Mouse (Mus musculus): ENCODE measurements around the gene Mss51. TPM values are rescaled to one million over a fixed set of nuclear protein-coding genes. Genes with fewer than 3 reads are reported as not detected.

The Mss51 gene
- polyA plus RNA-seq (2012; fragmentation: generic; extraction: Trizol), result under 1 TPM in 1 of 2 experiments, not detected in 1; 0.26 TPM

DNA sequence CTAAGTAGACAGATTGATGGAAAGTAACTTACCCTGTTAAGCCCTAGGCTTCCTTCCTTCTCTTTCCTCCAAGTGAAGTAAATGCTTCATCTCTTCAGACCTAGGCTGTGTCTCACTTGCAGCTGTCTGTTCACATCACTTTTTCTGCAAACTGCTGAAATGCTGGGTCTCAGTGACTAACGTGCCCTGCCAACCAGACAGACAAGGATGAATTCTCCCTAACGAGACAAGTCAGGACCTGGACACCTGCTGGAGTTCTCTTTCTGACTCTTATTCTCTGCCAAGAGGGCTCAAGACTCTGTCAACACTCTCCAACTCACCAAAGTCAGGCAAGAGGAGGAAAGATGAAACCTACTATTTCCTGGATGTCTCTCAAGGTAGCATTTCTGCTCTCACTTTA is at the start of gene Mss51:
Mss51 (minus strand) TSS at position 299 of the 400 bp plus-strand sequence.

DNA sequence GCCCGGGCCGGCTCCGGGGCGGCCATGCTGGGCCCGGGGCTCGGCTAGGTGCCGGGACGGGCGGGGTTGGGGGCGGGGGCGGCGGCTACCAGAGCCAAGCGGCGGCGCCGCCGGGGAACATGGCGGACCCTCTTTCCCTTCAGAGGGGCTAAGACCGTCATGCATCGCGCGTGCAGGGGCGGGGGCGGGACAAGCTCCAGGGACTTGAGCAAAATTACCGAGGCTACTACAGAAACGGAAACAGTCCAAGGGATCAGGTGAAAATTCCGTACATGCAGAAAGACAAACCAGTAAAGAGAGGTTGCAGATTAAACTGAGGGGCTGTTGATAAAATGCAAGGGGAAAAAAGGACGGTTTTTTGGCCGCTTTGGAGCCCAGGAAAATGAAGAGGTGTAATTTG is 49.7 kb upstream of the Mss51 start, which contains the start of gene Ppp3cb:
Ppp3cb (minus strand) TSS at position 159 of the 400 bp plus-strand sequence.

DNA sequence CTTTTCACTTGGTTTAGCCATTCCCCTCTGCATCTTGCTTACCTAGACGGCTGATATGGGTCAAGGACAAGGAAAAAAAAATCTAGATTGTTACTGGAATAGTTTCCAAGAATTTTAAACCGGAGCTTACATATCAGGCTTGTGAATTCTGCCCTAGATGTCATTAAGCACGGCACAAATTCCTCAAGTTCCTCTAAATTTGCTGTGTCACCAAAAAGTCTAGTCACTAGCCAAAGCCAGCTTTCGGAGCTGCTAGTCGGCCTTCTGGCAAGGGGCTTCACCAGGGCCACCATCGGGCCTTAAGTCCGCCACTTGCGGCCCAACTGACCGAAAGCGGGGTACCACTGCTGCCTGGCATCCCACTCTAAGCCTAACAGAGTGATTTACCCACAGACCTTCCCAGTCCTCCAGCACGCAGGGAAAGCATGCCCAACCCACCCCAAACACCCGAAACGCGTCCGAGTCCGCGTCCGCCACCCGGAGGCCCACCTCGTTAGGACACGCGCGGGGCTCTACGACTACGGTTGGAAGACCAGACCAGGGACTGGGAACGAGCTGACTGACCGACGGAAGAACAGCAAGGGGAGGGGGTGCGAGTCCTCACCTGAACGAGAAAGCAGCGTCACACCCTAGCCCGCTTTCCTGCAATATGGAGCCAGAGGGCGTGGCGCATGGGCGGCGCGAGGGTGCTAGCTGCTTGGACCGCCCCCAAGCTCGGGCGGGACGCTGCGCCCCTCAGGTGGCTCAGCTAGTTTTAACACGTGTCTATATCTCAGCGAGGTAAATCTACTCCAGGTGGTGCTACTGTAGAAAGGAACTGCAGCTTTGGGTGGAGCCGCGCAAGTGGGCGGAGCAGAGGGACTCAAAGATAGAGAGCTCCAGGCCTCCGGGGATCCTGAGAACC is 17.2 kb downstream of the Mss51 start, which contains the start of gene Anxa7:
Anxa7 (minus strand) TSS at position 843 of the 904 bp plus-strand sequence.

DNA sequence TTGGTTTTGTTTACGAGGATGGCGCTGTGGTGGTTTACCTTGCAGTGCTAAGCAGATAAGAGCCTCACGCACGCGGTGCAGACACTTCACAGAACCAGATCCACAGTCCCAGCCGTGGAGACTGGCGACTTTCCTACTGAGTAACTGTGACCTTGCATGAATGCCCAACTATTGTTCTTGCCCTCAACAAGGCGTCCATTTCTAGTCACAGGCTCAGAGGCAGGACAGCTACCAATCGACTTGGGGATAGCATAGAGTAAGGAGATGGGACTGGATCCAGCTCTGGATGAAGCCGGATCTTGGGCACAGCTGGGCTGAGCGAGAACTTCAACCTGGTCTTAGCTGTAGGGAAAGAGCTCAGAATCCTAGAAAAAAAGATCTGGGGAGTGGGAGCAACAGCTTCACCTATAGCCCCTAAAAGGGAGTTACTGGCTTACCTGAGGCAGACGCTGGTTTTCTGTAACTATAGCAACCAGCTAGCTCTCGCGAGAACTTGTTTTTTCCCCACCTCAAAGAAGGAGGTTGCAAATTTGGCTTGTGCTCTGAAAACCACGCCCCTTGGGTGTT is 44.9 kb downstream of the Mss51 start, which contains the start of gene Cfap70:
Cfap70 (minus strand) TSS at position 462 of the 567 bp plus-strand sequence.

Other genes with a start within 250 kb of the Mss51 start
- gene Kcnk16, start 227.7 kb downstream of the Mss51 start, polyA plus RNA-seq (2012; fragmentation: generic; extraction: Trizol), result not detected
- gene Nudt13, start 202.2 kb downstream of the Mss51 start, polyA plus RNA-seq (2012; fragmentation: generic; extraction: Trizol), result 10 to 100 TPM in 1 of 2 experiments, 1 to 10 TPM in 1; 2.7 to 17.1 TPM
- gene Ecd, start 148.8 kb downstream of the Mss51 start, polyA plus RNA-seq (2012; fragmentation: generic; extraction: Trizol), result 10 to 100 TPM; 12.5 to 22.5 TPM
- 10 to 100 TPM in 1 of 2 experiments, 1 to 10 TPM in 1; 4.2 to 25.5 TPM for gene Fam149b, start 148.7 kb downstream of the Mss51 start, polyA plus RNA-seq (2012; fragmentation: generic; extraction: Trizol)
- gene Dnajc9, start 108.0 kb downstream of the Mss51 start, polyA plus RNA-seq (2012; fragmentation: generic; extraction: Trizol), result 10 to 100 TPM; 23.4 to 44.0 TPM
- 100 to 1,000 TPM; 103 to 144 TPM for gene Mrps16, start 103.3 kb downstream of the Mss51 start, polyA plus RNA-seq (2012; fragmentation: generic; extraction: Trizol)
- under 1 TPM in 1 of 2 experiments, not detected in 1; 0.05 TPM for gene Cfap70, start 44.7 kb downstream of the Mss51 start, polyA plus RNA-seq (2012; fragmentation: generic; extraction: Trizol)
- 10 to 100 TPM; 17.3 to 62.4 TPM for gene Anxa7, start 16.8 kb downstream of the Mss51 start, polyA plus RNA-seq (2012; fragmentation: generic; extraction: Trizol)
- 10 to 100 TPM in 1 of 2 experiments, 1 to 10 TPM in 1; 2.9 to 17.3 TPM for gene Ppp3cb, start 49.7 kb upstream of the Mss51 start, polyA plus RNA-seq (2012; fragmentation: generic; extraction: Trizol)
- 1 to 10 TPM in 1 of 2 experiments, under 1 TPM in 1; 0.39 to 4.7 TPM for gene Usp54, start 144.2 kb upstream of the Mss51 start, polyA plus RNA-seq (2012; fragmentation: generic; extraction: Trizol)
- gene Myoz1, start 159.6 kb upstream of the Mss51 start, polyA plus RNA-seq (2012; fragmentation: generic; extraction: Trizol), result under 1 TPM; 0.07 to 0.22 TPM
- gene Synpo2l, start 171.5 kb upstream of the Mss51 start, polyA plus RNA-seq (2012; fragmentation: generic; extraction: Trizol), result under 1 TPM; 0.05 to 0.26 TPM
- gene Sec24c, start 177.4 kb upstream of the Mss51 start, polyA plus RNA-seq (2012; fragmentation: generic; extraction: Trizol), result 10 to 100 TPM; 12.6 to 57.0 TPM
- gene Fut11, start 198.1 kb upstream of the Mss51 start, polyA plus RNA-seq (2012; fragmentation: generic; extraction: Trizol), result 1 to 10 TPM; 1.3 to 5.5 TPM
- 100 to 1,000 TPM in 1 of 2 experiments, 10 to 100 TPM in 1; 95.4 to 107 TPM for gene Chchd1, start 206.1 kb upstream of the Mss51 start, polyA plus RNA-seq (2012; fragmentation: generic; extraction: Trizol)
- gene Zswim8, start 210.7 kb upstream of the Mss51 start, polyA plus RNA-seq (2012; fragmentation: generic; extraction: Trizol), result 10 to 100 TPM; 45.1 to 90.8 TPM
- gene Ndst2, start 237.7 kb upstream of the Mss51 start, polyA plus RNA-seq (2012; fragmentation: generic; extraction: Trizol), result 10 to 100 TPM; 12.6 to 24.0 TPM

All from C3H10T1/2 (cell line).